Mouse (Mus musculus) layer of hippocampus, adult 18-20 months (tissue): ENCODE results near the gene Cpz. TPM values are rescaled to one million over a fixed set of nuclear protein-coding genes. Genes with fewer than 3 reads are reported as not detected.

Experiments
- DNase-seq, 2 experiments: peaks; one replicate each; pipeline ENCODE4 v3.0.0; 2022; ENCODE audit warnings: low spot score in 2 of 2
- total RNA-seq, 2 experiments: library from RNA; stranded (reverse); gene quantifications; 2 replicates each; pipeline ENCODE4 v1.2.3; 2021

Cpz gene
- total RNA-seq, 2 experiments from 2014 or later: 0.41 TPM; not detected in 1

- DNase-seq: no peak
Measured at GRCm38 (mm10) chr5:35531586-35531985, 6.1 kb upstream of the Cpz start.

- DNase-seq: peak; percentile 14 to 49
Measured at GRCm38 (mm10) chr5:35530442-35530841, 4.9 kb upstream of the Cpz start.

DNA sequence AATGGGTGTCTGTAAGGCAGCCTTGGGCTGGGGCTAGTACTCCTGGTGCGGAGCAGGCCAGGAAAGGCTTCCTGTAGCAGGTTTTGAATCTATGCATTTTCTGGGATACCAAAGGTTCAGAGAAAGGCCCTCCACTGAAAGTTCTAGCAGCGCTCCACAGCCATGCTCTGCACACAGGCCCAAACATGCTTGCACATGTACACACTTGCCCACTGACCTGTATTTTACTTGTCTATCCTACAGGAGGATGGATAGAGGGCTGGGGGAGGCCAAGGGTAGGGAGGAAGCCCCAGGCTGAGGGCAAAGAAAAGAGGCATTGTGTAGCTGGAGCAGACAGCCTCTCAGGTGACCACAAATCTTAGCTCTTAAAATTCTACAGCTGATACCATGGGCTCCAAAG, 1.1 kb downstream of the Cpz start:
- no peak for DNase-seq

DNA sequence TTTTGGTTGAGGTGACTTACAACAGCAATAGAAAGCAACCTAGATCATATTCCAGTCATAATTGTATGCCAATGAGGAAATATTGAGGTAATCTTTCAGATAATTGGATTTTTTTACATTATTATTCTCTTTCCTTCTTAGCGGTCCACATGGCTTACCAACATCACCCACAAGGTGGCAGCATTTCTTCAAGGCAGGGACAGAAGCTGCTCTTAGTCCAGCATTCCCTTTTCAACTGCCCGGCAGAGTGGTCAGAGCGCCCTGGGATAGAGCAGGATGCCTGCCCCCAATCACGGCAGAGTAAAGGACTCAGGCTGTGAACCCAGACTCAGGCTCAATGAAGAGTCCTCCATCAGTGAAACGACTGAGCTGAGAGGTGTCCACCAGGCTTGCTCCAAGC, 1.8 kb downstream of the Cpz start:
- peak; percentile 19 to 60 for DNase-seq

DNA sequence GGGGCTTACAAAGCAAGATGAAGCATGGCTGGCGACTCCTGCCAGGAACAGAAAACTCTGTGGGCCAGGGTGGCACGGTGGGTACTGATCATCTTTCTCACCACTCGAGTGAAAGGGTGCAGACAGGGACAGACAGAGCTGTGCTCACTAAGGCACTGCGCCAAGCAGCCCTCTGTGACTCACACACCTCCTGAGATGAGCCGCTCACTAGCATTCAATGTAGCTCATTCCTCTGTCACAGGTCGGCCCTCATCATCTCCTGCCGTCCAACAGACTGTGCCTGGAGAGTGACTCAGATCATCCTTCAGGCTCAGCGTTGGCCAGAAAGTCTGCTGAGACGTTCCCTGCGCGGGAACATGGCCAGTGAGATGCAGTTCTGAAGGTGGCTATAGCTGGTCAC, 8.7 kb downstream of the Cpz start:
- no peak for DNase-seq

GRCm38 (mm10) chr5:35510589-35510988, 14.9 kb downstream of the Cpz start:
- DNase-seq: peak; percentile 43 to 78

DNA sequence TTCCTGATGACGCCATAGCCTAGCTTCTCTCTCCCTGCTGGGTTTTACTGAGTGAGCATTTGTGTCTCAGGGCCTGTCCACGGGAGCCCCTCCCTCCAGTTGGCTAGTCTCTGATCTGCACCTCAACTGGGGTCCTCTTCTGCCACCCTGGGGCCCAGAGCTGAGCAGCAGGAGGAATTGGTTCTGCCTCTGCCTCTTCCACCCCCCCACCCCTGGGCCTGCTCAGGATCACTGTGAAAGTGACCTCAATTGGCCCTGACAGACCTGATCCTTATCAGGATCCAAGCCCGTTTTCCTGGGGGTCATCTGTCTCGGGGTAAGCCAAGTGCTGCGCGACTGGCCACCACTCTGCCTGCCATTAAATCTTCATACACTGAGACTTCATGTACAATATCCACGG, 20.5 kb downstream of the Cpz start:
- DNase-seq: no peak

- DNase-seq: no peak
Measured at GRCm38 (mm10) chr5:35497344-35497743, 28.2 kb downstream of the Cpz start.

- DNase-seq: no peak
Measured at GRCm38 (mm10) chr5:35495989-35496388, 29.5 kb downstream of the Cpz start.

DNA sequence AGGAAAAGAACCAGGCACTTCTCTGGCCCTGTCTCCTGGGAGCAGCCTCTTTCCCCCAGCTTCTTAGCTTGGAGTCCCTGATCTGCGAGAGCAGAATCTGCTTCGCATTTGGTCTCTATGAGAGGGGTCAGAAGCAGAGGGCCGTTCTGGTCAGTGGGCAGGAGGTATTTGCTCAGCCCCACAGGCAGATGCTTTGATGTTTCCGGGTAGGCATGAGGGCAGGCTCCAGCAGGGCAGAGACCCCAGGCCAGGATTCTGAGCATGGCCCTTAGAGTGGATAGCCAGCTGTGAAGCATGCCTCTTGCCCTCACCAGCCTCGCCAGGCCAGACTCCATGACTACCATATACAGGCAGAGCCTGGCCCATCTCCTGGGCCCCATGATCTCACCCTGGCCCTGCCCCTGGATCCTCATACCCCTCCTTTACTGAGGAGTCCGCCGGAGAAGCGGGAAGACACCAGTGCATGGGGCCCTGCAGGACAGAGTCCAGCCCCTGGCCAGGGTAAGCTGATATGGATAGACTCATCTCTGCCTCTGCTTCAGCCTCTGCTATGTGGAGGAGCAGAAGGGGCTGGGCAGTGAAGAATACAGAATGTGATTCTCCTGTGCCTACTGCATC, 30.6 kb downstream of the Cpz start:
- no peak for DNase-seq

DNA sequence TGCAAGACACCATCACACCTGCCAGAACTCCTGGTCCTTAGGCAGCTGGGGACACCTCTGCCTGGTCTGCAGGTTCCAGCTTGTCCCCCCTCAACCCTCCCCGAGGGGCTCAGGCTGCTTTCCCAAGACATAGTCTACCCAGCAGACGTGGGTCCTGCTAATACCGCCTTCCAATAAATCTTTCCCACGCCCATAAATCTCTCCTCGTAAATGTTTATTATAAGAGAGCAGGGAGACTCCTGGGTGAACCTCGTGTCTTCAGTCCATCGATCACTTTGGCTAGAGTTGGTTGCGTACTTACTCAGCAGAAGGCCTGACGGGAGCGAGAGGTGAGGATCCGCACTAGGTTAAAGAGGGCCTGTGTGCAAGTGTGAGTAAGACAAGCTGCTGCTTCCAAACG, 31.7 kb downstream of the Cpz start:
- DNase-seq: no peak

DNA sequence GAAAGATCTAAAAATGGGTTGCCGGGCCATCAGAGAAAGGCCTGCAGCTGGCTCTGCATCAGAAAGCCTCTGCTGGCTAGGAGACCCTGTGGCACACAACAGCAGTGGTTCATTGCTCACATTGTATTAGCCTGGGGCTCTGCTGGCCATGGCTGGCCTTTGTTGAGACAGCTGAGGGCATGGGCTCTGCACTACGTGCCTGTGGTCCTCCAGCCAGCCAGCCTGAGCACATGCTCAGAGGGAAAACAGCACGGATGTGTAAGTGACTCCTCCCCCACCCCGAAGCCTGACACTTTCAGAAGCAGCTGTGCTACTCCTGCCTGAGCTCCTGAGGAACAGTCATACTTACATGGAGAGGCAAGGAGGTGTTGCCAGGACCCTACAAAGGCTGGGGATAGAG, 46.0 kb downstream of the Cpz start:
- no peak for DNase-seq

DNA sequence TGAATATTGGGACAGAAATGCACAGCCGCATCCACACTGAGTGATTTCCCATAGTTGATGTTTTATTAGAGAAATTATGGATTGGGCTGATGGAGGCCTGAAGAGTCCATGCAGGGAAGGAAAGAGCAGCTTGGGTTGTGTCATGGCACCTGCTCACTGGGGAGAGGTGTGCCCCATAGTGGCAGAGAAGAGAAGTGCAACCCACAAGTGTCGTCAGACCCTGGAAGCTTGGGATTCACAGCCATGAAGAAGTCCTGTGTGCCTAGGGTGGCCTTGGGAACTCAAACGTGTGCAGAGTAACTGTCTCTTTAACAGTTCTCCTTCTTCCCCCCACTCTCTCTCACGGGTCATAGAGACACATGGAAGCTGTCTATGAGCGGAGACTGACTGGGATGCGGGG, 50.3 kb downstream of the Cpz start:
- peak in 1 of 2 experiments; percentile 23 for DNase-seq

DNA sequence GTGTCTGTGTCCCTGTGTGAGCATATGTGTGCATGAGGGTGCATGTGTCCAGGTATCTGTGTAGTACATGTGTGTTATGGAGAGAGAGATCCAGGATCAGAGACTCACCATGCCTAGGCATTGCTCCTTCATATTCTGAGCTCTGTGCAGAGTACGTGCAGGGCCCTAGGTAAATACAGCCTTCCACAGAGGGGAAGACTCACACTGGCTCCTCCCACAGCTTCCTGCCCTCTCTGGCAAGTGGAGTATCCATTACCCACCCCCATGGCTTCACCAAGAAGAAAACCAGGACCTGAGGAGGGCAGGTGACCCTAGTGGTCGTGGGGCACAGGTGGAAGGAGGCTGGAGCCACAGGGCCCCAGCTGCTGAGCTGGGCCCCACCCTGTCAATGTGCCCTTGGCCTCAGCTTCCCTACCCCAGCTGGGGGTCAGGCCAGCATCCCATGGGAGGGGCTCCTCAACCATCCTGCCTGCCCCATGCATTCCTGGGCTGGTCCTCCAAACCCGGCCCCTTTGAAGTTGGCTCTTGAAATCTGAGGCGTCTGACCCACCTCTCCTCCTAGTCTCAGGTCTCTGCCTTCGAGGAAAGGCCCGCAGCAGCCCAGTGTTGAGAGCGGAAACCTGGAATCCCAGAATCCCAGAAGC, 54.5 kb downstream of the Cpz start:
- no peak for DNase-seq

DNA sequence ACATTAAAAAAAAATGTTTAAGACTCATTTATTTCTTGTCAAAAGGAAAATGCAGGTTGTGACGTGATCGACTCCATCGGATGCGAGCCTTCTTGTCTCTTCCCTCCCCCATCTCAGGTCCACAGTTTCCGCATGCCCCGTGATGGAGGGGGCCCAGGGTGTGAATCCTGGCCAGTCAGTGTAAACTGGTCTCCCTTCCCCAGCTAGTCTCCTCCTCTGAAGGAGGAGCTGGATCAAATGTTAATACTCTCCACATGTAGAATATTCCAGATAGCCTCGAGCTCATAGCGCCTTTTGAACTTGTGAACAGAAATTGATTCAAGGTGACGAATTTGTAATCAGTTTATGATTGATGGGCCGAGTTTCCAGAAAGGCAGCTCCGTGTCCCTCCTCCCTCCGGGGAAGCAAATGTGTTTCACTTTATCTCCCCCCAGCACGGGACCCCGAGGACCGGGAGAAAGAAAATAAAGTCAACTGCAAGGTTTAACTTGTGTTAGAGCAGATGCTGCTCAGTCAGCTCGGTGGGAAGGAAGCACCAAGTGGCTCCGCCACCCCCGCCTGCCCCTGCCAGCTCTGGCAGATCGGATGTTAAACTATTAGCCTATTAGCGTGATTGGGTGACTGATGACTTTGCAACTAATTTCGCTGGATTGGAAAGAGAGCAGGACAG, 59.4 kb downstream of the Cpz start:
- peak in 1 of 2 experiments; percentile 44 for DNase-seq

- DNase-seq: no peak
Measured at GRCm38 (mm10) chr5:35462081-35462480, 63.4 kb downstream of the Cpz start.

- DNase-seq: no peak
Measured at GRCm38 (mm10) chr5:35459760-35460159, 65.7 kb downstream of the Cpz start.

GRCm38 (mm10) chr5:35458267-35458666, 67.2 kb downstream of the Cpz start:
- DNase-seq: peak in 1 of 2 experiments; percentile 27

DNA sequence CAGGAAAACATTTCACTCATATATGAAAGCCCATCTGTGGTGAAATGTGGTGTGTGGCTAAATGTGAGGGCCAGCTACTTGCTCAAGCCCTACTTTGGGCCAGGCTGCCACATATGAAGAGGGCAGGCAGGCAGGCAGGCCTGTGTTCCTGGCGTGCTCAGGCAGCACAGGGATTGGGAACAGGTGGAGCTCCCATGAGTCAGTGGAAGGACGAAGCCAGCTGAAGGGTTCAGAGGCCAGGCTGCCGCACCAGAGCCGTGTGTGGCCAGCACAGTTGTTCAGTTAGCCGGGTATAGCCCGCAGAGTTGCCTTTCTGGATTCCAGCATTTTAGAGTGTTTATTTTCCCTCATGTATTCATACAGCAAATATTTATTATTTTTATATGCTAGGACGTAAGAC, 68.1 kb downstream of the Cpz start:
- no peak for DNase-seq

GRCm38 (mm10) chr5:35454187-35454800, 71.2 kb downstream of the Cpz start:
- peak in 1 of 2 experiments; percentile 18 for DNase-seq
